Mouse (Mus musculus) gastrocnemius, postnatal 14 days (tissue): Measurements from ENCODE around the gene Sorl1. TPM values are rescaled to one million over a fixed set of nuclear protein-coding genes. Genes with fewer than 3 reads are reported as not detected.

Experiments
- DNase-seq: peaks from one replicate; pipeline ENCODE4 v3.0.0; 2021; ENCODE audit warnings: mixed read lengths
- intact Hi-C: fragments of 180-260 bp; cut with DNase I; formaldehyde crosslinking; loops from one replicate; pipeline ENCODE4 v1.15.1; 2025; ENCODE audit warnings: low total_unique reads
- total RNA-seq, 2 experiments: library from RNA; stranded (reverse); gene quantifications; 2 replicates each; pipeline ENCODE4 v1.2.3; 2021

Gene Sorl1
- total RNA-seq, 2 experiments from 2014 or later: 31.8 to 33.4 TPM

GRCm38 (mm10) chr9:41949476-41949875 lies 174.6 kb downstream of the Sorl1 start:
- DNase-seq: no peak
- intact Hi-C loops: no loop called here

- DNase-seq: no peak
- intact Hi-C loops: no loop called here
These were observed 179.1 kb downstream of the Sorl1 start for GRCm38 (mm10) chr9:41944964-41945363.

- DNase-seq: no peak
- intact Hi-C loops: no loop called here
These were observed 181.0 kb downstream of the Sorl1 start for GRCm38 (mm10) chr9:41942970-41943635.

- intact Hi-C loops: no loop called here
- no peak for DNase-seq
These were observed 183.7 kb downstream of the Sorl1 start for GRCm38 (mm10) chr9:41940311-41940853.

- DNase-seq: no peak
- intact Hi-C loops: no loop called here
These were observed 185.6 kb downstream of the Sorl1 start for GRCm38 (mm10) chr9:41938449-41938848.

GRCm38 (mm10) chr9:41937967-41938348 lies 186.1 kb downstream of the Sorl1 start:
- intact Hi-C loops: no loop called here
- peak; percentile 56 for DNase-seq

GRCm38 (mm10) chr9:41937341-41937966 lies 186.6 kb downstream of the Sorl1 start:
- intact Hi-C loops: no loop called here
- DNase-seq: no peak

- intact Hi-C loops: no loop called here
- no peak for DNase-seq
These were observed 187.5 kb downstream of the Sorl1 start for GRCm38 (mm10) chr9:41936598-41936997.

- intact Hi-C loops: no loop called here
- DNase-seq: no peak
These were observed 188.1 kb downstream of the Sorl1 start for GRCm38 (mm10) chr9:41935979-41936378.

GRCm38 (mm10) chr9:41935373-41935971 lies 188.6 kb downstream of the Sorl1 start:
- intact Hi-C loops: no loop called here
- no peak for DNase-seq

GRCm38 (mm10) chr9:41934848-41935372 lies 189.2 kb downstream of the Sorl1 start:
- intact Hi-C loops: no loop called here
- DNase-seq: no peak

- intact Hi-C loops: no loop called here
- DNase-seq: no peak
These were observed 194.1 kb downstream of the Sorl1 start for GRCm38 (mm10) chr9:41929986-41930385.

- no peak for DNase-seq
- intact Hi-C loops: no loop called here
These were observed 198.4 kb downstream of the Sorl1 start for GRCm38 (mm10) chr9:41925721-41926120.

- intact Hi-C loops: no loop called here
- no peak for DNase-seq
These were observed 200.0 kb downstream of the Sorl1 start for GRCm38 (mm10) chr9:41924140-41924539.

- intact Hi-C loops: no loop called here
- no peak for DNase-seq
These were observed 201.7 kb downstream of the Sorl1 start for GRCm38 (mm10) chr9:41922416-41922815.

GRCm38 (mm10) chr9:41918657-41919380 lies 205.3 kb downstream of the Sorl1 start:
- no peak for DNase-seq
- intact Hi-C loops: no loop called here

- intact Hi-C loops: no loop called here
These were observed 205.9 kb downstream of the Sorl1 start for GRCm38 (mm10) chr9:41918155-41918554.

GRCm38 (mm10) chr9:41915571-41915970 lies 208.5 kb downstream of the Sorl1 start:
- intact Hi-C loops: no loop called here
- no peak for DNase-seq

More at GRCm38 (mm10) chr9:41918155-41918554, 205.9 kb downstream of the Sorl1 start:
- no peak for DNase-seq
